Mouse (Mus musculus) myocyte (in vitro differentiated cells): ENCODE measurements around the gene Sh2d2a.

ENCODE experiments used
- E2F4 ChIP-seq: IDR thresholded peaks from one replicate; pipeline ENCODE4 v1.6.1; 2011; ENCODE audit warnings: mild to moderate bottlenecking, control low read depth, moderate library complexity; ENCODE audit not compliant: insufficient read depth
- MAX ChIP-seq: IDR thresholded peaks from one replicate; pipeline ENCODE4 v1.6.1; 2011; ENCODE audit warnings: low read depth, mild to moderate bottlenecking, control low read depth
- POLR2A ChIP-seq: IDR thresholded peaks from one replicate; pipeline ENCODE4 v1.6.1; 2011; ENCODE audit warnings: low read depth, mild to moderate bottlenecking, control low read depth, moderate library complexity; ENCODE audit not compliant: insufficient read length
- SRF ChIP-seq: IDR thresholded peaks from one replicate; pipeline ENCODE4 v1.6.1; 2011; ENCODE audit warnings: low read depth; ENCODE audit not compliant: control insufficient read depth, insufficient read length
- TCF12 ChIP-seq: IDR thresholded peaks from one replicate; pipeline ENCODE4 v1.6.1; 2011; ENCODE audit warnings: mild to moderate bottlenecking, control low read depth; ENCODE audit not compliant: poor library complexity, insufficient read depth, severe bottlenecking

GRCm38 (mm10) chr3:87884291-87884690, 37.7 kb downstream of the Sh2d2a start:
- TF ChIP-seq MAX: no peak
- no peak for TF ChIP-seq E2F4
- no peak for TF ChIP-seq SRF
- no peak for TF ChIP-seq POLR2A
- TF ChIP-seq TCF12: no peak
